Mouse (Mus musculus) myocyte (in vitro differentiated cells): ENCODE data around the gene Gm10188. TPM values are rescaled to one million over a fixed set of nuclear protein-coding genes. Genes with fewer than 3 reads are reported as not detected.

Experiments used
- H3K27me3 ChIP-seq: one replicate; pipeline ENCODE4 v1.6.1; 2011; ENCODE audit not compliant: control insufficient read depth, insufficient read depth, insufficient read length
- H3K36me3 ChIP-seq: one replicate; pipeline ENCODE4 v1.6.1; 2011; ENCODE audit not compliant: control insufficient read depth, insufficient read depth
- H3K4me2 ChIP-seq: one replicate; pipeline ENCODE4 v1.6.1; 2011; ENCODE audit warnings: low read depth, control low read depth
- H3K4me3 ChIP-seq: one replicate; pipeline ENCODE4 v1.5.1; 2011; ENCODE audit warnings: mild to moderate bottlenecking, control low read depth, moderate library complexity
- H3K79me2 ChIP-seq: one replicate; pipeline ENCODE4 v1.6.1; 2011; ENCODE audit not compliant: control insufficient read depth, insufficient read depth
- H3ac ChIP-seq: one replicate; pipeline ENCODE4 v1.6.1; 2011; ENCODE audit not compliant: control insufficient read depth, insufficient read length
- CEBPB ChIP-seq: IDR thresholded peaks from 2 replicates; pipeline ENCODE4 v1.6.1; 2011; ENCODE audit warnings: mild to moderate bottlenecking, moderate library complexity; ENCODE audit not compliant: poor library complexity, insufficient read depth, severe bottlenecking
- E2F4 ChIP-seq: IDR thresholded peaks from one replicate; pipeline ENCODE4 v1.6.1; 2011; ENCODE audit warnings: mild to moderate bottlenecking, control low read depth, moderate library complexity; ENCODE audit not compliant: insufficient read depth
- MAX ChIP-seq: IDR thresholded peaks from one replicate; pipeline ENCODE4 v1.6.1; 2011; ENCODE audit warnings: low read depth, mild to moderate bottlenecking, control low read depth
- MYOD1 ChIP-seq, 3 experiments: IDR thresholded peaks; one replicate each; pipeline ENCODE4 v1.6.1; 2011; ENCODE audit warnings: control low read depth in 2 of 3, low read depth in 2 of 3, mild to moderate bottlenecking in 2 of 3, moderate library complexity in 1 of 3; ENCODE audit not compliant: insufficient read length in 2 of 3, control insufficient read depth in 1 of 3
- MYOG ChIP-seq, 3 experiments: IDR thresholded peaks; one replicate each; pipeline ENCODE4 v1.6.1; 2011; ENCODE audit warnings: control low read depth in 2 of 3, low read depth in 2 of 3, mild to moderate bottlenecking in 2 of 3; ENCODE audit not compliant: insufficient read length in 2 of 3, control insufficient read depth in 1 of 3, insufficient read depth in 1 of 3
- POLR2A ChIP-seq: IDR thresholded peaks from one replicate; pipeline ENCODE4 v1.6.1; 2011; ENCODE audit warnings: low read depth, mild to moderate bottlenecking, control low read depth, moderate library complexity; ENCODE audit not compliant: insufficient read length
- POLR2AphosphoS2 ChIP-seq: IDR thresholded peaks from one replicate; pipeline ENCODE4 v1.6.1; 2011; ENCODE audit warnings: low read depth, control low read depth; ENCODE audit not compliant: insufficient read length
- REST ChIP-seq: IDR thresholded peaks from one replicate; pipeline ENCODE4 v1.6.1; 2011; ENCODE audit warnings: mild to moderate bottlenecking, control low read depth, moderate library complexity; ENCODE audit not compliant: insufficient read depth, insufficient read length
- SRF ChIP-seq: IDR thresholded peaks from one replicate; pipeline ENCODE4 v1.6.1; 2011; ENCODE audit warnings: low read depth; ENCODE audit not compliant: control insufficient read depth, insufficient read length
- TCF12 ChIP-seq: IDR thresholded peaks from one replicate; pipeline ENCODE4 v1.6.1; 2011; ENCODE audit warnings: mild to moderate bottlenecking, control low read depth; ENCODE audit not compliant: poor library complexity, insufficient read depth, severe bottlenecking
- TCF3 ChIP-seq: IDR thresholded peaks from one replicate; pipeline ENCODE4 v1.6.1; 2011; ENCODE audit warnings: low read depth, control low read depth; ENCODE audit not compliant: insufficient read length
- USF1 ChIP-seq: IDR thresholded peaks from one replicate; pipeline ENCODE4 v1.6.1; 2011; ENCODE audit warnings: low read depth, mild to moderate bottlenecking, control low read depth, moderate library complexity
- polyA plus RNA-seq: library from polyadenylated mRNA; unstranded; fragments of >200 nt; fragmentation: generic; extraction: Trizol; gene quantifications from one replicate; pipeline ENCODE4 v1.2.1, GENCODE M21; 2012; ENCODE audit warnings: missing spikeins

Gm10188 gene
- polyA plus RNA-seq, 1 experiment, result not detected

DNA sequence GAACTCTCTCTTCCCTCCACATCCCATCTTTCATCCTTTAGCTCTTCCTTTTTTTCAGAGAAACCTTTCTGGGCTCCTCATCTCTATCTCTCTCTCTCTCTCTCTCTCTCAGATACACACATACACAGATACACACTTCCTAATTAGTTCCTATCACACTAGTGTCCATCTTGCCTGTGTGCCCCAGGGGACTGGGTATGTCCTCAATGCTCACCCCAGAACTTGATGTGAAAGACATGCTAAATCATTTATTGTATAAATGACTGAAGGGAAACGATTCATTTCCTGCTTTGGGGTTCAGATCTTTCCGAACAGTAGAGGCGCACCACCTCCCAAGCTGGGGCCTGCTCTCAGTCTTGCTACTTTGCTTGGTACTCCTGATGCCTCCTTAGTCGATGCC, 40.3 kb downstream of the Gm10188 start:
- peaks cover 45% of the 10 kb centered on the region for H3K27me3 ChIP-seq

DNA sequence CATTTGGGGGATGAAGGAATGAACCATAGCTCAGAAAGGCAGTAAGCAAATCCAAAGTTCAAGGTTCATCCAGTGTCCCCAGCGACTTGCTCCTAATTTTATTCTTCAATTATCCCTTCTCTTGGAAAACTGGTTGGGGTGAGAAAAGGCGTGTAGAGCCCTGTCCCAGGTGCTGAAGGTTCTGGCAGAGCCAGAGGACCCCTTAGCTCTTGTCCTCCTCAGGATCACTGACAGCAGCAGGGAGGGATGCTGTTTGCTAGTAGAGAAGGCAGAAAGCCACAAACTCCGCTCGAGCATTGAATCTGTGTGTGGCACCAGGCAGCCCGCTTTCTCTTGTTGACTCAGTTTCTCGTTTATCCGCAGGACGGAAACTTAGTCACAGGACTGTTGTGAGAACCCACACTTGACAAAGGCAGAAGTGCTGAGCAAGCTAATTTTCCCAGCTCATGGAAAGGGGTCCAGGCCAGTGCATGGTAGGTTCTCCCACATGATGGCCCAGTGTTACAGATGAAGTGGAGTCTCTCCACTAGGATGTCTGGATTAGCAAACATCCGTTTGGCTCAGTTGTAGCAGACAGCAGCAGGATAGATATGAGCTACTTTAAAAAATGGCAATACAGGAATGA, 41.0 kb downstream of the Gm10188 start:
- Histone ChIP-seq H3K4me2 (no peak overlapping the region), H3K27me3 (peaks cover 51% of the 10 kb centered on the region)

More for the DNA sequence above, 40.3 kb downstream of the Gm10188 start:
- Histone ChIP-seq H3K36me3 (no peaks in the 10 kb centered on the region), H3K79me2 (no peaks in the 10 kb centered on the region), H3ac (no peak overlapping the region), H3K4me2 (no peak overlapping the region), H3K4me3 (no peak overlapping the region)
- TF ChIP-seq CEBPB (no peak), MYOD1 (IDR thresholded peaks at IDR 0.05; ENCODE audit: control insufficient read depth in 1 of 3, insufficient read length in 2 of 3, low read depth in 2 of 3) (no peak), E2F4 (no peak), POLR2A (no peak), USF1 (no peak), REST (no peak), MYOG (IDR thresholded peaks at IDR 0.05; ENCODE audit: control insufficient read depth in 1 of 3, insufficient read depth in 1 of 3, insufficient read length in 2 of 3, low read depth in 2 of 3) (no peak), MAX (no peak), SRF (no peak), TCF3 (no peak), POLR2AphosphoS2 (no peak), TCF12 (no peak)

DNA sequence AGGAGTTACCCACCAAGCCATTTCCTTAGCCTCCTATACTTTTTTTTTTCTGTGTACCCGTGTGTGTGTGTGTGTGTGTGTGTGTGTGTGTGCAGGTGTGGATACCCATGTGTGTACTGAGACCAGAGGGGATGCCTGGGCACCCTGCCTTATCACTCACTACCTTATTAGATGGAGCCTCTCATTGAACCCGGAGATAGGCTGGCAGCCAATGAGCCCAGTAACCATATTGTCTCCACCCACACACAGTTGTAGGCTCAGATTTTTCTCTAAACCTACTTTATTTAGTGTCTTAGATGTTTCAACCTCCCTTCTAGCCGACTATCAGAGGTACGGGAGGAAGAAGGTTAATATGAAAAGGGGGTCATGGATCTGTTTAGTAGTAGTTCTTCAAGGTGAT, 43.3 kb downstream of the Gm10188 start:
- no peak overlapping the region for H3K4me2 ChIP-seq
- peaks cover 48% of the 10 kb centered on the region for H3K27me3 ChIP-seq
- H3K36me3 ChIP-seq, result no peaks in the 10 kb centered on the region
- no peak overlapping the region for H3K4me3 ChIP-seq
- H3ac ChIP-seq, result no peak overlapping the region
- TF ChIP-seq USF1, result no peak
- TF ChIP-seq CEBPB, result no peak
- TF ChIP-seq REST, result no peak
- TF ChIP-seq SRF, result no peak
- TF ChIP-seq MAX, result no peak
- no peak for TF ChIP-seq POLR2AphosphoS2
- no peak for TF ChIP-seq POLR2A
- no peak for TF ChIP-seq MYOD1 (IDR thresholded peaks at IDR 0.05; ENCODE audit: control insufficient read depth in 1 of 3, insufficient read length in 2 of 3, low read depth in 2 of 3)
- no peak for TF ChIP-seq TCF3
- TF ChIP-seq E2F4, result no peak
- no peak for TF ChIP-seq MYOG (IDR thresholded peaks at IDR 0.05; ENCODE audit: control insufficient read depth in 1 of 3, insufficient read depth in 1 of 3, insufficient read length in 2 of 3, low read depth in 2 of 3)
- TF ChIP-seq TCF12, result no peak
- H3K79me2 ChIP-seq, result no peaks in the 10 kb centered on the region

More for the DNA sequence above, 41.0 kb downstream of the Gm10188 start:
- no peaks in the 10 kb centered on the region for H3K79me2 ChIP-seq
- no peak overlapping the region for H3ac ChIP-seq
- H3K4me3 ChIP-seq, result no peak overlapping the region
- peak; percentile 54 for TF ChIP-seq REST
- no peak for TF ChIP-seq SRF
- no peaks in the 10 kb centered on the region for H3K36me3 ChIP-seq

Other genes starting within 250 kb of the Gm10188 start
- gene Elk4, start 222.2 kb downstream of the Gm10188 start, polyA plus RNA-seq, result 12.4 TPM
- gene Mfsd4a, start 161.7 kb downstream of the Gm10188 start, polyA plus RNA-seq, result 9.6 TPM
- 33.9 TPM for gene Cdk18, start 90.1 kb downstream of the Gm10188 start, polyA plus RNA-seq
- gene Lemd1, start 38.3 kb downstream of the Gm10188 start, polyA plus RNA-seq, result 0.49 TPM
- gene AC124108.1, start 38.3 kb downstream of the Gm10188 start, polyA plus RNA-seq, result 0.82 TPM
- gene Klhdc8a, start 68.9 kb upstream of the Gm10188 start, polyA plus RNA-seq, result 12.4 TPM
- gene Nuak2, start 86.4 kb upstream of the Gm10188 start, polyA plus RNA-seq, result 6.0 TPM
- 35.2 TPM for gene Tmcc2, start 161.5 kb upstream of the Gm10188 start, polyA plus RNA-seq
- gene Dstyk, start 187.8 kb upstream of the Gm10188 start, polyA plus RNA-seq, result 6.9 TPM
- gene Rbbp5, start 247.6 kb upstream of the Gm10188 start, polyA plus RNA-seq, result 27.3 TPM